Mouse (Mus musculus) E14TG2a.4 (cell line): ENCODE results near the gene Galm.
A peak's percentile ranks its signal among the peaks of the same experiment; 100 is the strongest.

Source experiments
- H3K27me3 ChIP-seq: 2 replicates; pipeline ENCODE4 v1.6.1; 2014; ENCODE audit warnings: low read length, control low read depth; ENCODE audit not compliant: insufficient read depth
- H3K36me3 ChIP-seq: 2 replicates; pipeline ENCODE4 v1.6.1; 2014; ENCODE audit warnings: low read length, control low read depth; ENCODE audit not compliant: insufficient read depth
- H3K4me1 ChIP-seq: replicated peaks from 2 replicates; pipeline ENCODE4 v1.6.1; 2014; ENCODE audit warnings: low read depth, low read length, control low read depth
- H3K4me3 ChIP-seq: replicated peaks from 2 replicates; pipeline ENCODE4 v1.5.1; 2014; ENCODE audit warnings: mild to moderate bottlenecking, low read length
- H3K9me3 ChIP-seq: 2 replicates; pipeline ENCODE4 v1.6.1; 2014; ENCODE audit warnings: low read length, control low read depth
- CTCF ChIP-seq: conservative IDR thresholded peaks from 2 replicates; pipeline ENCODE4 v1.5.1; 2014; ENCODE audit warnings: low read length
- NANOG ChIP-seq: IDR thresholded peaks from 2 replicates; pipeline ENCODE4 v1.6.1; 2014; ENCODE audit warnings: borderline replicate concordance, low read length, mixed read lengths
- POU5F1 ChIP-seq: IDR thresholded peaks from 2 replicates; pipeline ENCODE4 v1.6.1; 2014; ENCODE audit warnings: low read length, borderline replicate concordance

Gene Galm

DNA sequence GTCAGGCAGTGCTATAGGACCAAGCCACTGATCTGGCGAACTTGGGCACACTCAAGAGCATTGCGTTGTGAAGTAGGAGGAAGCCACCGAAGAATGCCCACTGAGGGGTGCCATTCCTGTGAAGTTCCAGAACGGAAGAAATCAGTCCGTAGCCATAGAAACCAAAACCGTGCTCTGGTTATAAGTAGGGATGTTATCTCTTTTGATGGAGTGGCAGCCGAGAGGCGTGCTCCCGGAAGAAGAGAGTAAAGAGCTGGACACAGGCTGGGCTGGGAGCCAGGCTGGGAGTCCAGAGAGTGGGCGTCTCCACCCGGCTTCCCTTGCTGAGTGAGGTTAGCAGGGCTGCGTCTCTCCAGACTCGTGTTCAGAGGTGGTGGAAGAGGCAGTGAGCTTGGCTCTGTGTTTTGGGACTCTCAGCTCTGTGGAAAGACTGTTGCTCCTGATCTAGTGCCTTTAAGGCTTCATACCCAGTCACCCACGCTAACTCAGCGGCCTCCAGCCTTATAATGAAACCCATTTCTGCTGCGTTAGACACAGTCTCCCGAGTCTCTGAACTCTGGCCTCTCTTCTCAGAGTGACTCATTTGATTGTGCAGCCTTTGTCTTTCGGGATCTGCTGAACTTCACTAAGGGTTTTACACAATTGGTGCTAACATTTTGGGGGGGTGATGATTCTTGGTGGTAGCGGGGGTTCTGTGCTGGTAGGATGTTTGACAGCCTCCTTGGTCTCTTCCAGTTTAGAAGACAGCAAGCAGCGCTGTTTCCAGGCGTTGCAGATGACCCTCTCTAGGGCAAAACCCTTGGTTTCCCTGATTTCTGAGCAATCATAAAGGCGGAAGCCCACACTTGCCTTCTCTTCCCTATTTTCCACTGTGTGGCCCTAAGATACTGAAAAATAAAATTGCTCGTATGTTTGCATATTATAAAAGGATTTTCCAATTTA is 21.1 kb downstream of the Galm start:
- TF ChIP-seq POU5F1, result no peak
- TF ChIP-seq NANOG, result no peak
- no peak for TF ChIP-seq CTCF
- Histone ChIP-seq H3K9me3 (no peaks in the 10 kb centered on the region), H3K27me3 (0 out of 2 replicates have a peak, but pooled peaks cover 3% of the 10 kb centered on the region), H3K4me3 (no peak overlapping the region), H3K4me1 (peaks cover 28% of the 10 kb centered on the region), H3K36me3 (no peaks in the 10 kb centered on the region)

DNA sequence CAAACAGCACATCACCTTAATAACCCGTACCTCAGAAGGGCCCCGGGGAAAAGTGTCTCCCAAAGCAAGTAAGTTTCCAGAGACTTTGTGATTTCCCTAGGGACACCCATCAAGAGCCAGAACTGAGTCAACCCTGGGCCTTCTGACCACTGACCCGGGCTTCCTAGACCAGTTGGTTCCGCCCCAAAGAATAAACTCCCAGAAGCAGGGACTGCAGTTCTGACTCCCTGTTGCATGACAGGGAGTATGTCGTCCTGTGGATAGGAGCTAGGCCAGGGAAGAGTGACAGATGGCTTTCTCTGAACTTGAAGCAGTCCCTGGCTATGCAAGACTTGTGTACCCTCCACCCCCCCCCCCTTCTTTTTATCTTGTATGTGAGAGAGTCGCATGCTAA is 21.7 kb downstream of the Galm start:
- Histone ChIP-seq H3K4me3 (no peak overlapping the region), H3K4me1 (peaks cover 35% of the 10 kb centered on the region), H3K36me3 (no peaks in the 10 kb centered on the region), H3K27me3 (0 out of 2 replicates have a peak, but pooled peaks cover 3% of the 10 kb centered on the region), H3K9me3 (no peaks in the 10 kb centered on the region; the same call in 1 of the 2 replicates)
- TF ChIP-seq CTCF, result no peak
- TF ChIP-seq NANOG, result no peak
- TF ChIP-seq POU5F1, result no peak

GRCm38 (mm10) chr17:80151353-80151752 is 24.1 kb downstream of the Galm start:
- Histone ChIP-seq H3K9me3 (no peaks in the 10 kb centered on the region; the same call in 1 of the 2 replicates), H3K4me3 (no peak overlapping the region), H3K27me3 (0 out of 2 replicates have a peak, but pooled peaks cover 3% of the 10 kb centered on the region), H3K36me3 (no peaks in the 10 kb centered on the region), H3K4me1 (peaks cover 35% of the 10 kb centered on the region)
- TF ChIP-seq NANOG (peak; percentile 62; the same call in 1 of the 2 replicates), CTCF (no peak), POU5F1 (peak; percentile 76; the same call in 1 of the 2 replicates)

GRCm38 (mm10) chr17:80152767-80153630 is 25.7 kb downstream of the Galm start:
- no peaks in the 10 kb centered on the region for H3K36me3 ChIP-seq
- no peaks in the 10 kb centered on the region; the same call in 1 of the 2 replicates for H3K9me3 ChIP-seq
- no peak overlapping the region for H3K4me3 ChIP-seq

GRCm38 (mm10) chr17:80153631-80154030 is 26.4 kb downstream of the Galm start:
- H3K4me1 ChIP-seq, result peaks cover 29% of the 10 kb centered on the region
- TF ChIP-seq NANOG, result no peak
- no peak for TF ChIP-seq CTCF
- no peak for TF ChIP-seq POU5F1
- H3K4me3 ChIP-seq, result no peak overlapping the region
- H3K36me3 ChIP-seq, result no peaks in the 10 kb centered on the region
- H3K27me3 ChIP-seq, result no peaks in the 10 kb centered on the region
- H3K9me3 ChIP-seq, result no peaks in the 10 kb centered on the region; the same call in 1 of the 2 replicates

More at GRCm38 (mm10) chr17:80152767-80153630, 25.7 kb downstream of the Galm start:
- H3K27me3 ChIP-seq, result no peaks in the 10 kb centered on the region
- peaks cover 35% of the 10 kb centered on the region for H3K4me1 ChIP-seq
- TF ChIP-seq POU5F1 (no peak), NANOG (no peak), CTCF (no peak)

DNA sequence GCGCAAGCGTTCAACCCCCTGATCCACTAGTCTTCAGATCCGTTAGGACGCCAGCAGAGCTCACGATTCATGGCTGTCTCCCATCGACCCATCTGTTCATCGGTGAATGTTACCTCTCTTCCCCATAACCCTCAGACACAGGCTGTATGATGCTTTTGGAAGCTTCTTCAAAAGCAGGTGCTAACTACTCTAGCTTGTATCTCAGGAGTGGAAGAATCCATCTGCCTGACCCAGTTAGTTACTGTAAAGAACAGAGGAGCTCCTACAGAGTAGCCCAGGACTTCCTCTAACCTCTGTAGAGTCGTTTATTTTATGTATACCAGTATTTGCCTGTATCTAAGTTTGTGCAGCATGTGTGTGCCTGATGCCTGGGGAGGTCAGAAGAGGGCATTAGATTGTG is 29.6 kb downstream of the Galm start:
- no peaks in the 10 kb centered on the region for H3K27me3 ChIP-seq
- H3K4me3 ChIP-seq, result no peak overlapping the region
- peaks cover 21% of the 10 kb centered on the region for H3K4me1 ChIP-seq
- no peaks in the 10 kb centered on the region for H3K36me3 ChIP-seq
- H3K9me3 ChIP-seq, result no peaks in the 10 kb centered on the region; the same call in 1 of the 2 replicates
- TF ChIP-seq CTCF (no peak), NANOG (no peak), POU5F1 (no peak)

DNA sequence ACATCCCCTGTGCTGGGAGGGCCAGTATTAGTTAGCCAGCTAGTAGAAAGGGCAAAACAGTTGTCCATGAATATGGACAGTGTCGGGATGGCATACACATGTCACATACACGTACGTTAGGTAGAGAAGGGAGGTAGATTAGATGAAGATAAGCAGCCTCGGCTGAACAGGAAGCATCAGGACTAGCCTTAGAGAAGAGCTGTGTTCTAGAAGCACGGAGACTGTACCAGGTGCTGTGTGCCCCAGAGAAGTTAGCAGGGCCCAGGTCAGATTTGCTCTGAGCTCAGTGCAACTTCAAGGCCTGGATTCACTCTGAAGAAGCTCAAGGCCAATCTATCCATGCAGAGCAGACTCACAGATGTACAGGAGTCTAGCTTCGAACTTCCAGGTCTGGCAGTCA is 30.2 kb downstream of the Galm start:
- H3K4me1 ChIP-seq, result peaks cover 16% of the 10 kb centered on the region
- no peaks in the 10 kb centered on the region for H3K27me3 ChIP-seq

GRCm38 (mm10) chr17:80160454-80160853 is 33.2 kb downstream of the Galm start:
- Histone ChIP-seq H3K4me3 (no peak overlapping the region), H3K9me3 (no peaks in the 10 kb centered on the region), H3K4me1 (0 out of 2 replicates have a peak, but pooled peaks cover 2% of the 10 kb centered on the region), H3K27me3 (no peaks in the 10 kb centered on the region), H3K36me3 (no peaks in the 10 kb centered on the region)
- TF ChIP-seq NANOG, result no peak
- no peak for TF ChIP-seq POU5F1

More for the DNA sequence above, 30.2 kb downstream of the Galm start:
- Histone ChIP-seq H3K9me3 (no peaks in the 10 kb centered on the region; the same call in 1 of the 2 replicates), H3K4me3 (no peak overlapping the region), H3K36me3 (no peaks in the 10 kb centered on the region)
- TF ChIP-seq CTCF (no peak), NANOG (no peak), POU5F1 (no peak)
